Mouse (Mus musculus): Measurements from ENCODE around the gene Kmt2d.
A peak's percentile ranks its signal among the peaks of the same experiment; 100 is the strongest.

Kmt2d gene

DNA sequence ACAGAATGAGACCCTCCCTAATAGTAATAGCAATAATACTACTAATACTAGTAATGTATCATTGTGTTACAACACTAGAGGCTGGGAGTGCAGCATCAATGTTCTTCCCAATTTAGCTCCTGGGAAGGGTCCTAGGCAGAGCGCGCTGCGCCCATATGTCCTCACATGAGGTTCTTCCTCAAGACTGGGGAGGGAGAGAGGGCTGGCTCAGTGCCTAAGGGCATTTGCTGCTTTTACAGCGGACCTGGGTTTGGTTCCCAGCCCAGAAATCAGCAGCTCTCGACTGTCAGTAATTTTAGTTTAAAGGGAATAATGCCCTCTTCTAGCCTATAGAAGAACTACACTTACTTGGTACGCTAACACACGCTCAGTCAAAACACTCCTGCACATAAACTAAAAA, 16.5 kb upstream of the Kmt2d start:
- DNase-seq (ENCODE audit: extremely low spot score, low spot score), result no peak

DNA sequence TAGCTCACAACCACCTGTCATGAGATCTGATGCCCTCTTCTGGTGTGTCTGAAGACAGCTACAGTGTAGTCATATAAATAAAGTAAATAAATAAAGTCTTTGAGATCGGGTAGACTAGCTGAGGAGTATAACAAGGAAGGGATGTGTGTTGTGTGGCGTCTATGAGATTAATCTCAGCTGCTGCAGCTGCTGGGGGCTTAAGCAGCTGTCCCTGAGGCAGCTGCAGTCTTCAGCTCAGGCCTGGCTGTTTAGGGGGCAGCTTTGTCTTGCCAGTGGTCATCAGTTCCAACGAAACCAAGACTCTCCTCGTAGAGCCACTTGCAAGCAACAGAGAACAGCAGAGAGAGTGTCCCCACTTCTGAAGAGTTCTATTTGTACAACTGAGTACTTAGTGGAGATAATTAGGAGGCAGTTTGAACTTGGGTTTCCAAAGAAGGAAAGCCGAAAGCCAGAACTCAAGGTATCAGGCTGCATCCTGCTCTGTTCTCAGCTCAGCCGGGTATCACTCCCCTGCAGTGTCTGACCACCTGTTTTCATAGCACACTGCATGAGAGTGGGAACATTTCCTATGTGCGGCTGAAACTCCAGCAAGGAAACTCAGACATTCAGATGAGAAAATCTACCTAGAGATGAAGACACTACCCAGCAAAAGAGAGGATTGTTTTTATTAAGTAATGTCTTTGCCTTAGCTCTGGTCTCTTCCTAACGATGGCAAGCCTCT, 15.8 kb upstream of the Kmt2d start:
- DNase-seq (ENCODE audit: extremely low spot score, low spot score), result no peak

DNA sequence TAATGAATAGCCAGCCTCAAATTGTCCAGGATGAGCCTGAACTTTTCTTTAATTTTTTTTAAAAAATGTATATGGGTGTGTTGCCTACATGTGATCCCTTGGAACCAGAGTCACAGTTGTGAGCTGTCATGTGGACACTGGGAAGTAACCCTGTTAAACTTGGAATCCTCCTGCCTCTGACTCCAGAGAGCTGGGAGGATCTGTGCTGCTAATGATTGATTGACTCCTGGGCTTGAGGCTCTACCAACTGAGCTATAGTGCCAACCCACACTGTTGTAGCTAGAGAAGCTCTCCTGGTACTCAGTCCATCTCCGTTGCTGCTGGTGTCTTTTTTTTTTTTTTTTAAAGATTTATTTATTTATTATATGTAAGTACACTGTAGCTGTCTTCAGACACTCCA, 13.1 kb upstream of the Kmt2d start:
- no peak for DNase-seq (ENCODE audit: extremely low spot score, low spot score)

DNA sequence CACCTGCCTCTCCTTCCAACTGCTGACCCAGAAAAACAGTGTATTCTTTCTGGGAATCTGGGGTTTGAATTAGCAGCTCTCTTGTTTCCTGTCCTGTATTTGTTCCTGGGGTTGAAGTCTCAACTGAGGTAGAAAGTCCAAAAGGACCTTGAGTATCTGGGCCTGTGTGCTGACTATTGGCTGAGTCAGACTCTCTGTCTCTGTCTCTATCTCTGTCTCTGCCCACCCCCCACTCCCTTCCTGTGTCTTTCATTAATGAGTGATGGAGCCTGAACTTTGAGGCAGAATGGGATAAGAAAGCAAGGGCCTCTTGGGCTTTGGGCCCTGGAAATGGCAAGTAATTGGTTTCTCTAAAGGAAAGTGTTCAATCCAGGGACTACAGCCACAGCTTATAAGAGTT, 12.7 kb upstream of the Kmt2d start:
- no peak for DNase-seq (ENCODE audit: extremely low spot score, low spot score)

DNA sequence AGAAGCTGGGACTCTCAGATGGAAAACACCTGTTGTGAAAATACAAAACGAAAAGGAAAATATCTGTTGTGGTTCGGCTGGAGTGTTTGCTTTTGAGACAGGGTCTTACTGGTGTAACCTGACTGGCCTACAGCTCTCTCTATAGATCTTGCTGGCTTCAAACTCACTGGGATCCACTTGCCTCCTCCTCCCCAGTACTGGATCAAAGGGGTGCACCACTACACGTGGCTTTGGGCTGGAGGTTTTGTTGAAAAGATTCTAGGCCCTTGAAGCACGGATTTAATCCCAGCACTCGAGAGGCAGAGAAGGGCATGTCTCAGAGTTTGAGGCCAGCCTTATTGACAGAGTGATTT, 10.6 kb upstream of the Kmt2d start:
- DNase-seq (ENCODE audit: extremely low spot score, low spot score), result no peak

DNA sequence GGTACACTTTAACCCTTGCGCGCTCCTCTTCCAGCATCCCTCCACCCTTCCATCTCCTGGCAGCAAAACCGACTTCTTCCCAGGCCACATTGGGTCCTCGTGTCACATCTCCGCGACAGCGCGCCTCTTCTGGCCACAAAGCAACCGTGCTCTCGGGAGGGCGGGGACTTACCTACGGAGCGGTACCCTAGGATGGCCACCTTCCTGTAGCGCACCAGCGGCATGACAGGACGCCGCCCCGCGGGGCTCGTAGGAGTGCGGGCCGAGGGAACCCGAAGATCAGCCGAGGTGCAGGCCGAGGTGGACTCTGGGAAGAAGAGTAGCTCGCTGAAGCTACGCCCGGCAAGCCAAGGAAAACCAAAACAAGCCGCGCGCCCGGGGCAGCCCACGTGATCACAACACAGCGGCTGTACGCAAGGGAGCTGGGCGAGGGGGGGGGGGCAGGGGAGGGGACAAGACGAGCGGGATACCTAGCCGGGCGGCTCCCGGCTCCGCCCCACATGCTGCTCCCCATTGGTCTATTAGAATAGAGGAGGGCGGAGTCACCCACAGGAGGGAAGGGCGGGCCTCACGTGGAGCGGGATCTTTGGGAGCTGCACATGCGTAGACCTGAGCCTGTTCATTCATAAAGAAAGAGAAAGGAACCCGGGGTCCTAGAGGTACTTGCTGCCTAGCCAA, 10.1 kb upstream of the Kmt2d start:
- peak; percentile 94 for DNase-seq (ENCODE audit: extremely low spot score, low spot score)

DNA sequence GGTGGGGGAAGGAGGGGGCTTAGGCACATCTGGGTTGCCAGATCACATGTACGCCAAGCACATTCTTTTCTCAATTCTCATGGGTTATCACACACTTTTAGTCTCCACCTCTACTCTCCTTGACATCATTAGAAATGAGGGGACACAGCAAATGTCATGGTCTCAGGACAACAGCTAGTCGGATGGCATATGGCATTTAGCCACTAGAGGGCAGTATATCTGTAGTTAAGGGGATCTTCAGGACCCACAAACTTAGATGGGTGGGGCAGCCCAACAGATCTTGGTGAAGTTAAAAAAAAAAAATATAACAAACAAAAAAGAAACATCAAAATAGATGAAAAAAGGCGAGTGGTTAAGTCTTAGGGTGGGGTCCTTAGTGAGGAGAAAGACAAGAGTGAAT, 6.3 kb upstream of the Kmt2d start:
- peak; percentile 54 for DNase-seq (ENCODE audit: extremely low spot score, low spot score)

GRCm38 (mm10) chr15:98871916-98872888, 1.2 kb upstream of the Kmt2d start:
- peak; percentile 97 for DNase-seq (ENCODE audit: extremely low spot score, low spot score)

DNA sequence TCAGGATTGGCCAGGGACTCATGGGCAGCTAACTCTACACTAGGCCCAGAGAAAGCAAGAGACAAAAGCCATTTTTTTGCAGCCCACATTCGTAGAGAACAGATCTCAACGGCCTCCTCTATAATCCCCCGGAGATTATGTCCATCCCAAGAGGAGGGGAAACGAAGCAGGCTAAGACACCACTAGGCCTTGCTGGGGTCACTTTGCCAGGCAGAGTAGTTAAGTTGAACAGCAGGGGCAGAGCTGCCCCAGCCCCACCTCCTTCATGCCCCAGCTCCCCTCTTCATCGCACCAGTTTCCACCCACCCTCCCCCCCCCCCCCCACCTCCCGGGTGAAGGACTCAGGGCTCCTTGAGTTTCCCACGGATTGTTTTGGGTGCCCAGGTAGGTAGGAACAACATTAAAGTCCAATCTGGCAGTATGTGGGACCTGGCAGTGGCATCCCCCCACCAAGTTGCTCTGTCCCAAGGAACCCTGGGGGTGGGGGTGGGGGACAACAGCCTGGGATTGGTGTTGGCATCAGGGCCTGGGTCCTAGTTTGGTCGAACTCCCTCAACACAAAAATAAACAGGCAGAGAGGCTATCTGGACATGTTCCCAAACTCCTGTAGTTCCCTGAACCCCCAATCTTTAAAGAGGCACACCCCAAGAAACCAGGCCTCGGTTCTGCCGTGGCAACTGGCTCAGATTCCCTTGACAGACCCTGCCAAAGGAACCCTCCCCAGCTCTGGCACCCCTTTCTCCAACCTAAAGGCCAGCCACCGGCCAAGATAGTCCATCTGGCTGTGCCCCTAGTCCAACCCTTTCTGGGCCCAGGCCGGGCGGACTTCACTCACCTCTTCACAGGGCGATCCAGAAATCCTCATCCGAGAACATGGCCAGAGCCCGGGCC, 580 bp downstream of the Kmt2d start:
- peak; percentile 45 for DNase-seq (ENCODE audit: extremely low spot score, low spot score)

DNA sequence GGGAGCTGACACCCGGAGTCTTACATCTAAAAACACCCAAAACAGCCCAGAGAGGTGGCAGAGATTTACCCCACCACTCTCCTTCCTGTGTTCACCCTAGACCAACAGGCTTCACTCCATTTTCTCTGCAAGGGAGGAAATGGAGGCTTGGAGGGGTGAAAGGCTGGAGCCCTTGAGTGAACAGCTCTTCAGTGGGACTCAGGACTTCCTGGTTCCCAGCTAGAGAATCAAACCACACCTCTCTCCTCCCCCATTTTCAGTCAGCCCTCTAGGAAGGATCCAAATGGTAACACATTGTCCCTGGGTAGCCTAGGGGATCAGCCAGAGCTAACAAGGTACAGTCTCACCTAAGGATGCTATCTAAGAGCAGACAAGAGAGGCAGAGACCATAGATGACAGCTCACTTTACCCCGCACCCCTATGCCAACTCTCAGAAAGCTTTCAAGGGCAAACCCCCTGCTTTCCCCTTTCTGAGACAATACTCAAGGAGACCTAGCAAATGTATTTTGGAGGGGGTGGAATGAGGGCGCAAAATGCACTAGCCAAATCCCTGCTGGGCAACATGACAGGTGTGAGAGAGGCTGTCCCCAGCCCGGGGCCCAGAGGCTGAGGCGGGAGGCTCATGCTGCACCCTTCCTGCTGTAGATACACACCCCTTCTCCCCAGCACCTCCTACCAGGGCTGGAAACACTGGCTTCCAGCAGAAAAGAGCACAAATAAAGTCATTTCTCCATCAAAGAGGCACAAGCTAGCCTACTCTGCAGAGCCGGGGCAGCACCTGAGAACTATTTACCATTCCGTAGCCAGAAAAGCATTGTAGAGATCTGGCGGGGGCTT, 1.4 kb downstream of the Kmt2d start:
- DNase-seq (ENCODE audit: extremely low spot score, low spot score), result no peak

DNA sequence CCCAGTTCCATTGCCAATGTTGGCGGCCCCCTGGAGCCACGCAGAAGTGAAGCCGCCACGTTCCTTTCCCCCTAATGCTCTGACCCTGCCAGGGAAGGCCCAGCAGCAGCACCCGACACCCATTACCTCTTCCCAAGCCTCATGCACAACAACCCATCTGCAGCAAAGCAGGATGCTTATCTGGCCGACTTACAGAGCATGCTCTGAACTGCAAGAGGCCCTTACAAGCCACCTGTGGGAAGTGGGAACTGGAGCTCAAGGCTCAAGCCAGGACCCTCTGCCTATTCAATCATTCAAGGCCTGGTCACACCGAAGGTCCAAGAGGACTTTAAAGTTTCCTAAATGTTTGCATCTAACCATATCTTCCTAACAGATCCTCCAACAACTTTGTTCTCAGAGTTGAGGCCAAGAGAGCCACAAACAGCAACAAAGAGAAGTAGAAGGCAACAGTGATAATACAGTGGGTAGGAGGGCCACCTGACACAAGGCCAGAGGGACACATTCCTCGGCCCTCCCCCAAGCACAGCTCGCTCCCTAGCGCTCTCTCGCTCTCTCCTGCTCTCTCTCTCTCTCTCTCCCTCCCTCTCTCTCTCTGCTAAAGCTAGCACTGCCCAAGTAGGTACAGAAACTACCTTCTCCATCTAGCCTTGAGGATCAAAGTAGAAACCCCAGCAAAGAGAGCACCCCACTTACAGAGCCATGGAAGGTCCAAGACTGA, 2.5 kb downstream of the Kmt2d start:
- DNase-seq (ENCODE audit: extremely low spot score, low spot score), result no peak

DNA sequence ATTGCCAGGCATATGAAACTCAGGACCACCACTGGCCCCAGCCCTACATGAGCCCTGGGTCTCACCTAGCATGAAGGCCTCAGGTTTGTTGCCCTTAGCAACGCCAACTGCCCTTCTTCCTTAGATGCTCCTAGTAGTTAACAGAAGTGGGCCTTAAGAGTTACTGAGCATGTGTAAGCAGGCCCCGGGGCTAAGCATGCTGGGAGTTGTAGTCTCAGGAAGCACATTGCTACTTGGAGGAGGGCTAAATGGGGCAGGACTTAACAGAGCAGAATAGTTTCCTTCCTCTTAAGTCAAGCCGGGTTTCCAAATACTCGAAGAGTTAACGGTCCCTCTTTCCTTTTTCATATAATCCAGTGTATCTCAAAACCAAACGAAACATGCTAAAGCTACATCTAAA, 3.7 kb downstream of the Kmt2d start:
- no peak for DNase-seq (ENCODE audit: extremely low spot score, low spot score)

GRCm38 (mm10) chr15:98866501-98866900, 4.5 kb downstream of the Kmt2d start:
- DNase-seq (ENCODE audit: extremely low spot score, low spot score), result no peak

DNA sequence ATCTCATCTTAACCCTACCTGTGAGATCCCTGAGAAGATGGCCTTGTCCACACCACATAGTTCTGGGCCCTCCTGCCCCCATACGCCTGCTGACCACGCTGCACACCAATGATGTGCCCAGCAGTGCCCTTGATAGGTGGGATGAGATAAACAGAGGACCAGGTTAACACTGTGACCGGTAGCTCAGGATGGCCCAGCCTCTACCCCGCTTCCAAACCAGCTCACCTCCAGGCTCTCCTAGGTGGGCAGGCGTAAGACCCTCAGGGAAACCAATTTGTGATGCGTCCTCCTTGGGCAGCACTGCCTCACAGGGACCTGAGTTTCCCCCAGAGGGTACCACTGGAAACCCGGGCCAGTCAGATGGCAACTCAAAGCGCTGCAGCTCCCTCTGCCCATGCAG, 5.2 kb downstream of the Kmt2d start:
- no peak for DNase-seq (ENCODE audit: extremely low spot score, low spot score)

- DNase-seq (ENCODE audit: extremely low spot score, low spot score), result no peak
Measured at GRCm38 (mm10) chr15:98864951-98865350, 6.1 kb downstream of the Kmt2d start.

- DNase-seq (ENCODE audit: extremely low spot score, low spot score), result no peak
Measured at GRCm38 (mm10) chr15:98863451-98863958, 7.5 kb downstream of the Kmt2d start.

GRCm38 (mm10) chr15:98861701-98862410, 9.1 kb downstream of the Kmt2d start:
- DNase-seq (ENCODE audit: extremely low spot score, low spot score), result no peak

DNA sequence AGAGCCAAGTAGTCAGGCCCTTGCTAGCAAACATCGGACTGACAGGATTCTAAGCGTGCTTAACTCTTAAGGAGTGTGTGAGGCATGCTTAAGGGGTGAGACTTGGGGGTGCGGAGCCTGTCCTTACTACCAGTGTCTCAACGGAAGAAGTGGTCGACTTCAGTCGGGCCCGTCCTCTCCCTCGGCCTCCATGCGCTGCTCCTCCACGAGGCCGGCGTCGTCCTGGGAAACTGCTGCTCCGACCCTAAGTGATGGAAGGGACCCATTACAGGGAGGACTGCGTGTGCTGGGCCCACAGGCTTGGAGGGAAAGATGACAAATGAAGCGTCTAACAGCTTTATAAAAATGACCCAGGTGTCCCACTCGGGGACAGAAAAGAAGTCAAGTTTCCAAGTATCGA, 10.1 kb downstream of the Kmt2d start:
- DNase-seq (ENCODE audit: extremely low spot score, low spot score), result no peak

Data from neural tube, embryonic 10.5 days (tissue).